Mouse (Mus musculus): Measurements from ENCODE around the gene Abca13.

GRCm38 (mm10) chr11:9221646-9222045 lies 29.9 kb downstream of the Abca13 start:
- TF ChIP-seq CTCF (IDR thresholded peaks at IDR 0.05; ENCODE audit: low read depth) (no peak), EP300 (IDR thresholded peaks at IDR 0.05; ENCODE audit: low read depth) (no peak)

Measured in liver, postnatal 0 days (tissue).